Comparison of ENCODE assay signal across 9 mouse cellular contexts in the genomic region with DNA sequence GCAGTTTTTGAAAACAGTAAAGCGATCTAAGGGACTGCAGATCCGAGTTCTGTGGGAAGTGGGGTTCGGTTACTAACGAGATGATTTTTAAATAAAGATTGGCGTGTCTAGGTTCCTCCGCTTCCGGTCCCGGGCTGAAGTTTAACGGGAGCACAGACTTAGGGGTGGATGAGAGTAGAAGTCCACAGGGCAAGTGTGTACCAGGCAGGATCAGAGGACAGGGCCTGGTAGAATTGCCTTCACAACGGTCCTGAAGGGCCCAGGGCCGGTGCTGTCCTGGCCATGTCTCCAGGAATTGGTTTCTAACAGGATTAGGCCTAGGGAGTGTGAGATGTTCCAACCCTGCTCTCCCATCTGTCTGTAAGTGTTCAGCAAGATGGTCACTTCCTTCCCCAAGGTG. TPM values are rescaled to one million over a fixed set of nuclear protein-coding genes. Genes with fewer than 3 reads are reported as not detected.
DNase-seq lines count a peak whose midpoint lies in the region; ATAC-seq and TF ChIP-seq lines count a peak whose summit lies in the region.
"Had no signal": no experiment of that assay in that cellular context is flagged by ENCODE, and none has a peak within 500 bp of the region (broad histone marks: within the 10 kb centered on the region; RNA-seq: fewer than 3 reads in every experiment).

No protein-coding gene starts in this region.

- WGBS in forebrain, embryonic 10.5 days: under 1% methylated on average over 11 of the region's 11 CpGs
- WGBS in intestine, embryonic 14.5 days: 1% methylated on average over 11 of the region's 11 CpGs
- 1% methylated on average over 11 of the region's 11 CpGs for WGBS in lung, embryonic 16.5 days

- H3K4me1 ChIP-seq in E14TG2a.4 (replicated peaks; ENCODE audit: low read depth, low read length): peaks cover 16% of the 10 kb centered on the region
- peaks cover 45% of the 10 kb centered on the region for H3K4me1 ChIP-seq in forebrain, embryonic 10.5 days
- H3K4me1 ChIP-seq in intestine, embryonic 14.5 days (replicated peaks; ENCODE audit: control insufficient read depth, insufficient read depth, low read length): peaks cover 17% of the 10 kb centered on the region; the same call in 1 of the 2 replicates
- peaks cover 20% of the 10 kb centered on the region for H3K4me1 ChIP-seq in lung, embryonic 16.5 days (replicated peaks; ENCODE audit: control insufficient read depth, insufficient read depth, low read length)

- DNase-seq in cerebellum, adult 8-10 months: peak; percentile 32
- DNase-seq in cerebellum, postnatal 4 days (ENCODE audit: low spot score in 2 of 2): no peak
- no peak for DNase-seq in forebrain, embryonic 10.5 days (ENCODE audit: extremely low spot score, low spot score)
- peak; percentile 65 for DNase-seq in intestine, embryonic 14.5 days (ENCODE audit: low spot score)
- DNase-seq in left cerebral cortex, postnatal 14 days (ENCODE audit: low spot score in 2 of 2): no peak
- DNase-seq in urinary bladder, adult 18-20 months (ENCODE audit: low spot score in 2 of 2): no peak

- peak overlapping the region; percentile 66 for H3K4me2 ChIP-seq in intestine, embryonic 14.5 days (ENCODE audit: low read length)
- H3K4me2 ChIP-seq in lung, embryonic 16.5 days (ENCODE audit: low read depth, low read length): peak overlapping the region; percentile 62

- no peaks in the 10 kb centered on the region for H3K9me3 ChIP-seq in E14TG2a.4 (ENCODE audit: low read length)
- no peaks in the 10 kb centered on the region for H3K9me3 ChIP-seq in forebrain, embryonic 10.5 days
- no peaks in the 10 kb centered on the region for H3K9me3 ChIP-seq in intestine, embryonic 14.5 days (ENCODE audit: control insufficient read depth, low read length)
- H3K9me3 ChIP-seq in lung, embryonic 16.5 days (ENCODE audit: control insufficient read depth, low read length): no peaks in the 10 kb centered on the region

- H3K9ac ChIP-seq in intestine, embryonic 14.5 days (ENCODE audit: low read length): peak overlapping the region; percentile 57
- H3K9ac ChIP-seq in lung, embryonic 16.5 days (ENCODE audit: low read length): peak overlapping the region; percentile 82

- TF ChIP-seq CTCF in E14TG2a.4 (conservative IDR thresholded peaks at IDR 0.05; ENCODE audit: low read length): no peak

- H3K36me3 ChIP-seq in E14TG2a.4 (ENCODE audit: insufficient read depth, low read length): no peaks in the 10 kb centered on the region
- H3K36me3 ChIP-seq in forebrain, embryonic 10.5 days (replicated peaks): peaks cover 29% of the 10 kb centered on the region
- peaks cover 16% of the 10 kb centered on the region; the same call in 1 of the 2 replicates for H3K36me3 ChIP-seq in intestine, embryonic 14.5 days (ENCODE audit: control insufficient read depth, insufficient read depth, low read length)
- peaks cover 4% of the 10 kb centered on the region for H3K36me3 ChIP-seq in lung, embryonic 16.5 days (ENCODE audit: control insufficient read depth, insufficient read depth, low read length)

- intact Hi-C loops in left cerebral cortex, postnatal 14 days (cut with DNase I): loop anchor here (5.0 kb wide), 1 partner anchor 43 kb away; no protein-coding TSS in a partner anchor

- peak overlapping the region; percentile 79 for H3K4me3 ChIP-seq in E14TG2a.4 (replicated peaks; ENCODE audit: low read length)
- H3K4me3 ChIP-seq in forebrain, embryonic 10.5 days: peak overlapping the region; percentile 76
- peak overlapping the region; percentile 60 for H3K4me3 ChIP-seq in intestine, embryonic 14.5 days (ENCODE audit: low read depth, low read length)
- H3K4me3 ChIP-seq in lung, embryonic 16.5 days (ENCODE audit: low read length): peak overlapping the region; percentile 60

- H3K27ac ChIP-seq in forebrain, embryonic 10.5 days: peak overlapping the region; percentile 97
- H3K27ac ChIP-seq in intestine, embryonic 14.5 days (ENCODE audit: low read depth): peak overlapping the region; percentile 87
- H3K27ac ChIP-seq in lung, embryonic 16.5 days (ENCODE audit: low read length): peak overlapping the region; percentile 96

- 0 out of 2 replicates have a peak, but pooled peaks have one; percentile 12 for ATAC-seq in intestine, embryonic 14.5 days (replicated peaks; ENCODE audit: low FRiP score, low TSS enrichment, low read depth)
- peak; percentile 46 for ATAC-seq in lung, embryonic 16.5 days (ENCODE audit: low read depth)

- H3K27me3 ChIP-seq in E14TG2a.4 (ENCODE audit: insufficient read depth, low read length): peaks cover 37% of the 10 kb centered on the region
- no peaks in the 10 kb centered on the region for H3K27me3 ChIP-seq in forebrain, embryonic 10.5 days (ENCODE audit: poor library complexity, severe bottlenecking)
- no peaks in the 10 kb centered on the region for H3K27me3 ChIP-seq in intestine, embryonic 14.5 days (replicated peaks; ENCODE audit: control insufficient read depth, insufficient read depth, low read length)
- H3K27me3 ChIP-seq in lung, embryonic 16.5 days (ENCODE audit: control insufficient read depth, insufficient read depth, low read depth, low read length): no peaks in the 10 kb centered on the region

RNA-seq across cellular contexts. Expression of a gene that starts 0.8 kb away (rescaled TPM):
- polyA plus RNA-seq in forebrain, embryonic 10.5 days (2016; fragmentation: Nextera tagmentation; extraction: Ambion mirVana): 28.2 and 30.7 TPM in 2 replicates
- 14.3 and 15.1 TPM in 2 replicates for polyA plus RNA-seq in intestine, embryonic 14.5 days (2014; fragmentation: Nextera tagmentation; extraction: Ambion mirVana)
- 30.4 and 36.5 TPM in 2 replicates for polyA plus RNA-seq in lung, embryonic 16.5 days (2015; fragmentation: Nextera tagmentation; extraction: Ambion mirVana)
- 10 to 100 TPM; 23.8 to 32.3 TPM for total RNA-seq in left cerebral cortex, postnatal 14 days (2021)

RNA-seq across cellular contexts. Expression of a gene that starts 17.8 kb away (rescaled TPM):
- not detected in 2 replicates for polyA plus RNA-seq in forebrain, embryonic 10.5 days (2016; fragmentation: Nextera tagmentation; extraction: Ambion mirVana)
- 0.08 and 0.12 TPM in 2 replicates for polyA plus RNA-seq in intestine, embryonic 14.5 days (2014; fragmentation: Nextera tagmentation; extraction: Ambion mirVana)
- not detected in 2 replicates for polyA plus RNA-seq in lung, embryonic 16.5 days (2015; fragmentation: Nextera tagmentation; extraction: Ambion mirVana)
- total RNA-seq in left cerebral cortex, postnatal 14 days (2021): not detected
- total RNA-seq: heart, adult 18-20 months had no signal

RNA-seq across cellular contexts. Expression of a gene that starts 54.5 kb away (rescaled TPM):
- 49.7 and 52.6 TPM in 2 replicates for polyA plus RNA-seq in forebrain, embryonic 10.5 days (2016; fragmentation: Nextera tagmentation; extraction: Ambion mirVana)
- polyA plus RNA-seq in intestine, embryonic 14.5 days (2014; fragmentation: Nextera tagmentation; extraction: Ambion mirVana): 27.8 TPM in 2 replicates
- polyA plus RNA-seq in lung, embryonic 16.5 days (2015; fragmentation: Nextera tagmentation; extraction: Ambion mirVana): 31.2 and 31.6 TPM in 2 replicates
- total RNA-seq in left cerebral cortex, postnatal 14 days (2021): 10 to 100 TPM; 10.7 to 11.5 TPM

Comparison
In these comparisons a context has a peak if more than half of its experiments do, and no peak if none do; other contexts are left out.
1. DNase-seq: peak in cerebellum, adult 8-10 months (single experiment) and intestine, embryonic 14.5 days (single experiment); none in cerebellum, postnatal 4 days (0 of 2), forebrain, embryonic 10.5 days (single experiment), left cerebral cortex, postnatal 14 days (0 of 2) and urinary bladder, adult 18-20 months (0 of 2).
2. Peak in every context shown above with its lines, with median percentiles within 50 percentile points of each other: H3K4me3 ChIP-seq and H3K27ac ChIP-seq.